Mouse (Mus musculus) layer of hippocampus, adult 8-10 months (tissue): ENCODE results near the gene Kcnip2. TPM values are rescaled to one million over a fixed set of nuclear protein-coding genes. Genes with fewer than 3 reads are reported as not detected.

Experiments
- DNase-seq, 2 experiments: peaks; one replicate each; pipeline ENCODE4 v3.0.0; 2022; ENCODE audit warnings: low spot score in 2 of 2
- total RNA-seq, 4 experiments: library from RNA; stranded (reverse); gene quantifications; 2 replicates each; pipeline ENCODE4 v1.2.4; 2022

The Kcnip2 gene
- total RNA-seq = 100 to 1,000 TPM; 163 to 211 (median 185) TPM

- DNase-seq = peak in 1 of 2 experiments; percentile 55
These were observed at the start of gene Kcnip2 for GRCm38 (mm10) chr19:45815831-45816405. Kcnip2 (minus strand) TSS chr19:45816061.

- DNase-seq = no peak
These were observed 39.5 kb upstream of the Kcnip2 start for GRCm38 (mm10) chr19:45855284-45855920.

GRCm38 (mm10) chr19:45854521-45854920 lies 38.7 kb upstream of the Kcnip2 start:
- DNase-seq = no peak

GRCm38 (mm10) chr19:45847733-45848093 lies 31.9 kb upstream of the Kcnip2 start:
- no peak for DNase-seq

GRCm38 (mm10) chr19:45847016-45847732 lies 31.3 kb upstream of the Kcnip2 start:
- DNase-seq = no peak

GRCm38 (mm10) chr19:45844209-45844608 lies 28.3 kb upstream of the Kcnip2 start:
- no peak for DNase-seq

GRCm38 (mm10) chr19:45843424-45843823 lies 27.6 kb upstream of the Kcnip2 start:
- DNase-seq = no peak

GRCm38 (mm10) chr19:45837050-45837994 lies 21.5 kb upstream of the Kcnip2 start:
- DNase-seq = peak in 1 of 2 experiments; percentile 31

- no peak for DNase-seq
These were observed 19.6 kb upstream of the Kcnip2 start for GRCm38 (mm10) chr19:45835490-45835889.

- no peak for DNase-seq
These were observed 17.8 kb upstream of the Kcnip2 start for GRCm38 (mm10) chr19:45833665-45834064.

- no peak for DNase-seq
These were observed 14.8 kb upstream of the Kcnip2 start for GRCm38 (mm10) chr19:45830679-45831078.

- DNase-seq = no peak
These were observed 11.9 kb upstream of the Kcnip2 start for GRCm38 (mm10) chr19:45827736-45828135.

- DNase-seq = no peak
These were observed 11.3 kb upstream of the Kcnip2 start for GRCm38 (mm10) chr19:45827125-45827524.

- no peak for DNase-seq
These were observed 10.3 kb upstream of the Kcnip2 start for GRCm38 (mm10) chr19:45826146-45826545.

- DNase-seq = no peak
These were observed 6.0 kb upstream of the Kcnip2 start for GRCm38 (mm10) chr19:45821832-45822231.

GRCm38 (mm10) chr19:45817816-45818490 lies 2.1 kb upstream of the Kcnip2 start:
- DNase-seq = peak in 1 of 2 experiments; percentile 55

- no peak for DNase-seq
These were observed 866 bp upstream of the Kcnip2 start for GRCm38 (mm10) chr19:45816727-45817126.

GRCm38 (mm10) chr19:45815170-45815569 lies 691 bp downstream of the Kcnip2 start:
- no peak for DNase-seq

GRCm38 (mm10) chr19:45813801-45814200 lies 2.1 kb downstream of the Kcnip2 start:
- DNase-seq = no peak

- peak; percentile 83 to 94 for DNase-seq
These were observed 2.6 kb downstream of the Kcnip2 start for GRCm38 (mm10) chr19:45813263-45813662.
